Mouse (Mus musculus) A20 (cell line): ENCODE results near the gene Adamts3.

Source experiments
- DNase-seq: peaks from one replicate; pipeline ENCODE4 v3.0.0-alpha.2; 2011; ENCODE audit warnings: low read depth, low spot score

Gene Adamts3

GRCm38 (mm10) chr5:89711116-89711859, 171.8 kb downstream of the Adamts3 start:
- DNase-seq, result no peak

GRCm38 (mm10) chr5:89709459-89709858, 173.7 kb downstream of the Adamts3 start:
- no peak for DNase-seq

- DNase-seq, result no peak
Measured at GRCm38 (mm10) chr5:89704264-89704663, 178.9 kb downstream of the Adamts3 start.

- no peak for DNase-seq
Measured at GRCm38 (mm10) chr5:89701241-89702007, 181.7 kb downstream of the Adamts3 start.

GRCm38 (mm10) chr5:89687826-89688225, 195.3 kb downstream of the Adamts3 start:
- DNase-seq, result no peak

GRCm38 (mm10) chr5:89679871-89680536, 203.1 kb downstream of the Adamts3 start:
- DNase-seq, result peak; percentile 39

- no peak for DNase-seq
Measured at GRCm38 (mm10) chr5:89678148-89678547, 205.0 kb downstream of the Adamts3 start.

GRCm38 (mm10) chr5:89674066-89674848, 208.9 kb downstream of the Adamts3 start:
- no peak for DNase-seq

GRCm38 (mm10) chr5:89672950-89673349, 210.2 kb downstream of the Adamts3 start:
- DNase-seq, result no peak

- DNase-seq, result no peak
Measured at GRCm38 (mm10) chr5:89654327-89654726, 228.8 kb downstream of the Adamts3 start.

GRCm38 (mm10) chr5:89653862-89654261, 229.3 kb downstream of the Adamts3 start:
- DNase-seq, result no peak

GRCm38 (mm10) chr5:89646940-89647339, 236.2 kb downstream of the Adamts3 start:
- no peak for DNase-seq

GRCm38 (mm10) chr5:89635434-89635833, 247.7 kb downstream of the Adamts3 start:
- no peak for DNase-seq

- no peak for DNase-seq
Measured at GRCm38 (mm10) chr5:89631599-89631998, 251.5 kb downstream of the Adamts3 start.
